Mouse (Mus musculus): ENCODE results near the gene Itgav.

The Itgav gene

DNA sequence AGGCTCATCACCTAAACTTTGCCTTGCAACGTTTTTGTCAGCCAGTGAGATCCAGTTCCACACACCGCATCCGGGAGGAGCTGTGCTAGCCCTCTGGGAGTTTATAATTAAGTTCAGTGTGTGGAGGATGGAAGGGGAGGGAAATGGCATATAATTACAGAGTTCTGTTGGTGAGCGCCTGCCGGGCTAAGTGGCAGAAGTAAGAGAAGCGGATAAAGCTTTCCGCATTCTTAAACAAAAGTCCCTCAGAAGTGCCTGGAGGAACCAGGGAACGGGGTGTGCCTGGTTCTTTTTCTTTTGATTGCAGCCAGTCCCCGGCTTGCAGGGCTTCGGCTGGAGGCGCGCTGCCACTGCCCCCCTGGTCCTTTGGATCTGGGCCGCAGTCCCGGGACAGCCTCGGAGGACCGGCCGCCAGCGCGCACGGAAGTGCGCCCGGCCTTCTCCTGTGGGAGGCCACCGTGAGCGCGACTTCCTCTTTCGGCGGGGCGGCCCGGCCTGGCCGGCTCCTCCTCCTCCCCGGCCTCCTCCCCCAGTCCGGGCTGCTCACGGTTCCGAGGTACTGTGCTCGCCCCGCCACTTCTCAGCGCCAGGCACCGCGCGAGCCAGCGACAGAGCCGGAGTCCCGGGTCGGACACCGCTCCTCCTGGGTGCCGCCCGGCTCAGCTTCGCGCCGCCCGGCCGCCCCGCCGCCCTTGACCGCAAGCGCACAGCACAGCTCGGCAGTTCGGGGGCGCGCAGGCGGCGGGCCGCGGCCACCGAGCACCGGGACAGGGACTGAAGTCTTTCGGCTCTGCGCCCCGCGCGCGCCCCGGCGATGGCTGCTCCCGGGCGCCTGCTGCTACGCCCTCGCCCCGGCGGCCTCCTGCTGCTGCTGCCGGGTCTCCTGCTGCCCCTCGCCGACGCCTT is at the start of gene Itgav:
TSS of gene Itgav (plus strand) at position 477 of the 906 bp plus-strand sequence.
- peak; percentile 84 to 87 for DNase-seq

DNA sequence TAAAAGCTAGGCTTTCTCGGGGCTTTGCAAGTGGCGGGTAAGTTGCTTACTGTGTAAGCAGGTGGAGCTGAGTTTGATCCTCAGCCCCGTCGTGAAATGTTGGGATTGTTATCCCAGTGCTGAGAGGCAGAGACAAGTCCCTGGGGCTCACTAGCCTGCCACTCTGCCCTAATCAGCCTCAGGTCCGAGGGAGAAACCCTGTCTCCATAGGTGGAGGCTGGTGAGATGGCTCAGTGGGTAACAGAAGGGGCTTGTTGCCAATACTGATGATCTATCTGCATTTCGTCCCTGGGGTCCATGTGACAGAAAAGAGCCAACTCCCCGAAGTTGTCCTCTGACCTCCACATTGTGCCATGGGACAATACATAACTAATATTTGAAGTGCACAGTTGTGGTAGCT is 49.8 kb upstream of the Itgav start:
- DNase-seq: no peak

DNA sequence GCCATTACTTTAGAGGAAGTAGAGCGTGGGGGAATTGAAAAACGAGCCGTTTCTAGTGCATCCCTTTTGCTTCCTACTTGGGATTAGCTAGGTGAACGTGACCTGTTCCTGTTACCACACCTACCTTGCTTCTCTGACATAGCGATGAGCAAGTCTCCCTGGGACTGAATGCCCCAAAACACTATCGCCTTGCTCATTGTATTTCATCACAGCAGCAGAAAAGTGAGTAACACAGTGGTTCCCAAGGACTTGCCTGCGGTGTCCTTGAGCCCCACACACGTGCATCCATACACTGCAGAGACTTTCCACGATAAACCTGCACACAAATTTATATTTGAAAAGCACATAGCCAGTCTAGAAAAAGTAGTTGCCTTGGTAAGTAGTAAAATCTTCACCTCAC is 49.3 kb upstream of the Itgav start:
- DNase-seq: no peak

DNA sequence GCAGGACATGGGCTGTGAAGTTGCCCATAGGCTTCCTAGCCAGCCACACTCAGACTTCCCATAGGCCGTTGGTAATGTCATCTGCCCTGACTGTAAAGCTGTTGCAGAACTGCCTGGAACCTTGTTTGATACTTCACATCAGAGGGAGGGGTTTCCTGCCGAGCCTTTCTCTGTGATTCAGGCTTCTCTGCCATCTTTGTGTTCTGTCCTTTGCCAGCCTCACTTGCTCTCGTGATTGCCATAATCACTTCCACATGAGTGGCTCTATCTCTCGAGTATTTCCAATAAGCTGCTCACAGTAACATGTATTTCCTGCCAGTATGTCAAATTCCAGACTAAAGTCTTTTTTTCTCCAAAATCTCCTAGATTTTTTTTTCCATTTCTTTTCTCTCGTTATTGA is 48.5 kb upstream of the Itgav start:
- no peak for DNase-seq

GRCm38 (mm10) chr2:83676226-83676870 is 47.8 kb upstream of the Itgav start:
- no peak for DNase-seq

DNA sequence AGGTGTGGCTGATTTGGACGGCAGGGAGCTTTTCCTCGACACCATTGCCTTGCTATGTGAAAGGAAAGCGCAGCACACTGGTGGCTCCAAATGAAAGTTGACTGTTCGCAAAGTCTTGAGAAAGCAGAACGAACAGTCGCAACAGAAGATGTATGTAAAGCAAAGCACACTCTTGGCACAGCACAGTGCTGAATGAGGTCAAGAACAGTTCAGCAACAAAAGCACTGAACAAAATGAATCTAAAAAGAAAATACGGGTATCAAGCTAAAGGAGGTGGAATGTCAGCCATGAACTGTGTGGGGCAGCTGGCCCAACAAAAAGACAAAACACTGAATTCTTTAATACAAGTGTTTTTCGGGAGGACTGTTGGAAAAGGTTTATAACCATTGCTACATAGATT is 42.9 kb upstream of the Itgav start:
- DNase-seq: no peak

DNA sequence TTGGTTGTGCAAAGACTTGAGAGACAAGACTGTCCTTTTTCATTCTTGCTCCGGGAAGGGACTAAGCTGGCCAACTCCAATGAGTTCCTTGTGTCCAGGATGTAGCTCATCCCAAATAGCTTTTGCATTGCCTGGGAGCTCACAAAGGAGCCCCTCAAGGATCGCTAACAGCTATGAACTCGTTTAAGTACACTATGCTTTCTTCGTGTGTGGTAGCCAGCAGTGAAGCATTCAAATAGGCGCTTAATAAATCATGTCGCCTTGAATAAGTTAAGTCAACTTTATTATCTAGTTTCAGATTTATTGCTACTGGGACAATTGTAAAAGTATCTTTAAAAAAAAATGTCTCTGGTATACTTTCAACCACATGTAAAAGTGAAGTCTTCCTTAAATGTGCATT is 42.4 kb upstream of the Itgav start:
- no peak for DNase-seq

GRCm38 (mm10) chr2:83682282-83682681 is 41.9 kb upstream of the Itgav start:
- no peak for DNase-seq

DNA sequence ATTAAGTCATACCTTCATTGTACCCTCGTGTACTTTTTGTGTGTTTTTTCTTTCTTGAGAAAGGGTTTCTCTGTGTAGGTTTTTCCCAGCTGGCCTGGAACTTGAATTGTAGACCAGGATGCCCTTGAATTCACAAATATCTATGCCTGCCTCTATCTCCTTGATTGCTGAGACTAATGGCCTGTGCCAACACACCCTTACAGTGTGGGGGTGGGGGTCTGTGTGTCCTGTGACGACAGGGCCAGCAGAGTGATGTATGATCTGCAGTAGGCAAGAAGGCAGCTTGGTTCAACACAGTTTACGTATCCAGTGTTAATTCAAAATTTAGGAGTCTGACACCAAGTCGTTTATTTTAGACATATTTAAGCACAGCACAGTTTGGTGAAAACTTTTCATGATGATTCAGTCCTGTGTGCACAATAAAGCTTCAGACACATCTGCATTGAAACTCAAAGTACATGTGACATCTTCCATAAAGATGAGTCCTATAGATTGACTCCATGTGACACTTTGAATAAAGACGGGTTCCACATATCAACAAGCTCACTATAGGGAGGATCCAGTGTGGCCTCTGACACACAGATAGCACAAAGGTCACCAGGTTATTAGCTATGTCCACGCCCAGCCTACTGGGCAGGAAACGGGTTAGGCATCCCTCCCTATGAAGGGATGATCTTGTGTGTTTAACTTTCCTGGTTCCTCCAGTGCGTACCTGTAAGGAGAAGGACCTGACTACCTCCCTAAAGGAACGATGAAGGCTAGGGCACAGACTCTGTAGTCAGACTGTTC is 40.3 kb upstream of the Itgav start:
- DNase-seq: no peak

DNA sequence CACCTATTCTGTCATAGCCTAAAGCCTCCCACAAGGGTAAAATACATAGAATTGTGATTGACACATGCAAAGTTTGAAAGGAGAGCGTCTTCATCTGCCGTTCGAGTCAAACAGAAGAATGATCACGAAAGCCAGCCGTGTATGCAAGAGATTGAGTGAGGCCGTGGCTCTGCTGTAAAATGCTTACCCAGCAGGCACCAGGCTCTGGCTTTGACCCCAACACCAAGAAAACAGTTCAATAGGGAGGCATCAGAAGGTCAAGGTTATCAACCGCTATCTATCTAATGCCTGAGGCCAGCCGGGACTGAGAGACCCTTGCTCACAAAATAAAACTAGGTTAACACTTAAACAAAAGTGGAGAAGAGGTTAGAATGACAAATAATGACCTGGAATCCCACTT is 39.5 kb upstream of the Itgav start:
- no peak for DNase-seq

DNA sequence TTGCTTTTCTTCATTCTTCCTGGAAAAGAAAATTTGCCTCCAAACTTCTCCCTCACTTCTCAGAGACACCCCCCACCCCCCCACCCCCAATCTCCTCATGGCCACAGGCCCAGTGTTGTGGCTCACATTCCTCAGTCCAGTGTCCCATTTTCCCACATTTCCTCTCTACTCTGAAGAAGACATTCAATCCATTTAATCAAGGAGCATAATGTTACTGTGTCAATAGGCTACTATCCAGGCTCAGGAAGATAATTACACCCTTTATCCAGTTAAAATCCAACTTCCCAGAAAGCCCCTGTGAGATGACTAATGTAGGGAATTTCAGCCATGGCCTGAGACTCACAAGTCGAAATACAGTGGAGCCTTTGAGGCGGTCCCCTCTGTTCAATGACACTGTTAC is 33.8 kb upstream of the Itgav start:
- no peak for DNase-seq

GRCm38 (mm10) chr2:83692651-83693545 is 31.3 kb upstream of the Itgav start:
- DNase-seq: no peak

- DNase-seq: no peak
These were observed 30.1 kb upstream of the Itgav start for GRCm38 (mm10) chr2:83694061-83694460.

GRCm38 (mm10) chr2:83695345-83696247 is 28.6 kb upstream of the Itgav start:
- DNase-seq: no peak

DNA sequence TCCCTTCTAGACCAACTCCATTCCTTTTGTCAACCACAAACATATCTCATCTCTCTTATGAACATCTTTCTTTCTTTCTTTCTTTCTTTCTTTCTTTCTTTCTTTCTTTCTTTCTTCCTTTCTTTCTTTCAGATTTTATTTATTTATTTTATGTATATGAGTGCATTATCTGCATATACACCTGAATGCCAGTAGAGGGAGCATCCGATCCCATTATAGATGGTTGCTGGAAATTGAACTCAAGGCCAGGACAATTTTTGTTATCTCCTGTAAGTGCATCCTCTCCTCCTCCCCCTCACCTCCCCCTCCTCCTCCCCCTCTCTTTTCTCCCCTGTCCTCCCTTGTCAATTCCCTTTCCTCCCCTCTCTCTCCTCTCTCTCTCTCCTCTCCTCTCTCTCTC is 25.7 kb upstream of the Itgav start:
- no peak for DNase-seq

GRCm38 (mm10) chr2:83699324-83699723 is 24.9 kb upstream of the Itgav start:
- no peak for DNase-seq

- no peak for DNase-seq
These were observed 23.5 kb upstream of the Itgav start for GRCm38 (mm10) chr2:83700667-83701066.

GRCm38 (mm10) chr2:83702411-83702810 is 21.8 kb upstream of the Itgav start:
- DNase-seq: no peak

DNA sequence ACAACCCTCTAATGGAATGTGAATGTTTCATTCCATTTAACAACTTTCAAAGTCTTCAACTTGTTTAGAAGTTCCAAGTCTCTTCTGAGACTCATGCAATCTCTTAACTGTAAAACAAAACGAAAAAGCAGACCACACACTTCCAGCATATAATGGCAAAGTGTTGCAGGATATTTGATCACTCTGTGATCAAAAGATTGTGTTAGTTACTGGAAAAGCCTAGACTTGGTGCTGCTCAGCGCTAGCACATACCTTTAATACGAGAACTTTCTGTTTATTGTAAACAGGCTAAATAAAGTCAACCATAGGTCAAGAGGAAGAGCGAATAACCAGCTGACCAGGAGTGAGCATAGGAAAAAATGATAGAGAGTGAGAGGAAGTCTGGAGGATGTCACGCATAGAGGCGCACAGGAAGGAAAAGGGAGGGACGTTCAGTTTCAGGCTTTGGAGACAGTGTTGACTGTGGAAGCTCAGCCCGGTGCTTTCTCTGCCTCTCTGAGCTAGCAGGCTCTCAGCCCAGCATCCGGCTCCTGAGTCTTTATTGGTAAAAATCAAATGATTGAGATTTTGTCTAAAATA is 18.5 kb upstream of the Itgav start:
- DNase-seq: no peak

DNA sequence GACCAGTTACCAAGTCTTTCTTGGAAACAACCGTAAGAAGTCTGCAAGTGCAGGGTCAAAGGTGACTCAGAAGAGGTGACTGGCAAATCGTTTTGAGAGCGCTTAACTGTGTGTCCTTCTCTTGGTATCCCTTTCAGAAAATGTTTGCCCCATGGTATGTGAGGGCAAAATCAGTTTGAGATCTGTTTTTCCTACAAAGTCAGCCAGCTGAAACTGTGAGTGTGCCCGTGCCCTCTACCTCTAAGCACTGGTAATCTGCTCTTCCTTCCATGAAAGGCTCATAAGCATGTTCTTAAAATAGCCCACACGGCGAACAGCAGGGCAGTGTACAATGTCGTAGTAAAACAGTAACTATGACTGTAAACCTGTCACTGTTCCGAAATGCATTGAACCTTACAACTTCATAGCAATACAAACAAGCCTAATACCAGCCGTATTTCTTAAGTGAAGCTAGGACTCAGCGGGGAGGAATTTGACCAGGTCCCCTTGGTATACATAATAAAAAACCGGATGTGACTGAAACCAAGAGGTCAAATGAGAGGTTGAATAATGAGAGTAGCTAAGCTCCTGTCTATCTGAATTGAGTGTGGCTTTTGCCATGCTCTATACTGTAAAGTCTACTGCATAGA is 14.2 kb upstream of the Itgav start:
- no peak for DNase-seq

Data from cerebellum, postnatal 25 days (tissue).